Mouse (Mus musculus) frontal cortex, postnatal 14 days (tissue): ENCODE data around the gene Txnrd1.

Experiments
- DNase-seq, 2 experiments: peaks; one replicate each; pipeline ENCODE4 v3.0.0; 2022; ENCODE audit warnings: low spot score in 2 of 2

Txnrd1 gene

GRCm38 (mm10) chr10:82866356-82866755 lies 32.6 kb downstream of the Txnrd1 start, which contains the start of gene Eid3:
Eid3 (plus strand) TSS chr10:82866626.
- DNase-seq = no peak

GRCm38 (mm10) chr10:82866832-82867231 lies 33.1 kb downstream of the Txnrd1 start:
- DNase-seq = no peak

GRCm38 (mm10) chr10:82868418-82869086 lies 34.8 kb downstream of the Txnrd1 start:
- no peak for DNase-seq

- no peak for DNase-seq
Observed at GRCm38 (mm10) chr10:82875446-82875845, 41.7 kb downstream of the Txnrd1 start.

GRCm38 (mm10) chr10:82876076-82876796 lies 42.5 kb downstream of the Txnrd1 start:
- DNase-seq = no peak

GRCm38 (mm10) chr10:82887354-82887753 lies 53.6 kb downstream of the Txnrd1 start:
- DNase-seq = no peak

- no peak for DNase-seq
Observed at GRCm38 (mm10) chr10:82888576-82888975, 54.8 kb downstream of the Txnrd1 start.

GRCm38 (mm10) chr10:82889447-82889973 lies 55.8 kb downstream of the Txnrd1 start:
- DNase-seq = no peak

- no peak for DNase-seq
Observed at GRCm38 (mm10) chr10:82890936-82891335, 57.2 kb downstream of the Txnrd1 start.

- no peak for DNase-seq
Observed at GRCm38 (mm10) chr10:82891427-82891826, 57.7 kb downstream of the Txnrd1 start.

- no peak for DNase-seq
Observed at GRCm38 (mm10) chr10:82892442-82893055, 58.8 kb downstream of the Txnrd1 start.

GRCm38 (mm10) chr10:82893872-82894650 lies 60.3 kb downstream of the Txnrd1 start:
- DNase-seq = no peak

- no peak for DNase-seq
Observed at GRCm38 (mm10) chr10:82897936-82898335, 64.2 kb downstream of the Txnrd1 start.

GRCm38 (mm10) chr10:82898893-82899292 lies 65.1 kb downstream of the Txnrd1 start:
- DNase-seq = no peak

- no peak for DNase-seq
Observed at GRCm38 (mm10) chr10:82899810-82900421, 66.2 kb downstream of the Txnrd1 start.

- DNase-seq = no peak
Observed at GRCm38 (mm10) chr10:82900546-82900945, 66.8 kb downstream of the Txnrd1 start.

GRCm38 (mm10) chr10:82901436-82901835 lies 67.7 kb downstream of the Txnrd1 start:
- peak; percentile 68 to 75 for DNase-seq

- DNase-seq = no peak
Observed at GRCm38 (mm10) chr10:82908526-82908925, 74.8 kb downstream of the Txnrd1 start.

- peak in 1 of 2 experiments; percentile 67 for DNase-seq
Observed at GRCm38 (mm10) chr10:82909382-82909781, 75.6 kb downstream of the Txnrd1 start.

GRCm38 (mm10) chr10:82910198-82910597 lies 76.4 kb downstream of the Txnrd1 start:
- no peak for DNase-seq

- DNase-seq = no peak
Observed at GRCm38 (mm10) chr10:82913238-82913637, 79.5 kb downstream of the Txnrd1 start.
